Mouse (Mus musculus): ENCODE measurements at regions not wholly inside any gene's neighbourhood (a gene's known extent, or its start where the extent isn't known, plus 50 kb on each side); places are given as distances from the start of the nearest gene placed in this dataset.

GRCm38 (mm10) chr8:6439069-6439468 lies 1333.9 kb upstream of the Slc10a2 start:
- TF ChIP-seq POLR2A (IDR thresholded peaks at IDR 0.05; ENCODE audit: borderline replicate concordance, low read depth, low read length), result no peak
- TF ChIP-seq CTCF (IDR thresholded peaks at IDR 0.05; ENCODE audit: low read depth, low read length), result no peak

All from bone marrow macrophage, adult 2 months (primary cell).